Mouse (Mus musculus) T-cell, adult 66 days (primary cell): Measurements from ENCODE around the gene Gm28041. TPM values are rescaled to one million over a fixed set of nuclear protein-coding genes. Genes with fewer than 3 reads are reported as not detected.

Experiments
- total RNA-seq, 2 experiments: library from RNA; stranded (reverse); gene quantifications; 3 replicates in 1 of 2; 4 replicates in 1 of 2; pipeline ENCODE4 v1.2.4; 2023

The Gm28041 gene
- 1 to 10 TPM in 1 of 2 experiments, not detected in 1; 2.4 TPM for total RNA-seq

GRCm38 (mm10) chr13:67375050-67375911, at the start of gene Gm28041, which contains the start of gene Zfp456:
Gene Gm28041, minus strand, starts transcription at chr13:67375733.
Gene Zfp456, minus strand, starts transcription at chr13:67375810.

GRCm38 (mm10) chr13:67421207-67421857, 45.8 kb upstream of the Gm28041 start, which contains the start of gene Zfp459:
Gene Zfp459, minus strand, starts transcription at chr13:67421418.

GRCm38 (mm10) chr13:67399183-67399903, 23.8 kb upstream of the Gm28041 start, which contains the start of gene Zfp429:
Gene Zfp429, minus strand, starts transcription at chr13:67399819.

GRCm38 (mm10) chr13:67360131-67360744, 15.3 kb downstream of the Gm28041 start, which contains the start of the genes Gm28044 and Zfp953:
Gene Gm28044, minus strand, starts transcription at chr13:67360536.
Gene Zfp953, minus strand, starts transcription at chr13:67360605.

GRCm38 (mm10) chr13:67332019-67332724, 43.4 kb downstream of the Gm28041 start, which contains the start of gene Zfp595:
Gene Zfp595, minus strand, starts transcription at chr13:67332570.

GRCm38 (mm10) chr13:67305822-67306672, 69.5 kb downstream of the Gm28041 start, which contains the start of gene Zfp457:
Gene Zfp457, minus strand, starts transcription at chr13:67306485.

Other genes starting within 250 kb of the Gm28041 start
- 1 to 10 TPM; 7.0 to 9.9 TPM for gene Rsl1, start 202.6 kb downstream of the Gm28041 start, total RNA-seq
- 1 to 10 TPM; 2.3 TPM for gene Zfp455, start 181.2 kb downstream of the Gm28041 start, total RNA-seq
- 1 to 10 TPM; 2.8 to 5.4 TPM for gene Zfp458, start 97.3 kb downstream of the Gm28041 start, total RNA-seq
- gene Zfp457, start 69.2 kb downstream of the Gm28041 start, total RNA-seq = 1 to 10 TPM; 2.9 to 5.3 TPM
- 10 to 100 TPM; 16.4 to 18.8 TPM for gene Zfp595, start 43.2 kb downstream of the Gm28041 start, total RNA-seq
- 1 to 10 TPM; 4.1 to 6.4 TPM for gene Gm28044, start 15.2 kb downstream of the Gm28041 start, total RNA-seq
- 10 to 100 TPM in 1 of 2 experiments, 1 to 10 TPM in 1; 8.2 to 10.7 TPM for gene Zfp953, start 15.1 kb downstream of the Gm28041 start, total RNA-seq
- gene Zfp456, start 77 bp upstream of the Gm28041 start, total RNA-seq = 10 to 100 TPM in 1 of 2 experiments, 1 to 10 TPM in 1; 7.7 to 12.5 TPM
- gene Zfp429, start 24.1 kb upstream of the Gm28041 start, total RNA-seq = 10 to 100 TPM; 10.1 to 12.5 TPM
- 1 to 10 TPM; 3.1 to 3.3 TPM for gene Zfp459, start 45.7 kb upstream of the Gm28041 start, total RNA-seq
- 10 to 100 TPM; 12.4 to 14.4 TPM for gene Zfp874a, start 75.9 kb upstream of the Gm28041 start, total RNA-seq
- gene Zfp874b, start 108.5 kb upstream of the Gm28041 start, total RNA-seq = 10 to 100 TPM; 17.1 to 18.3 TPM
- gene Zfp58, start 124.8 kb upstream of the Gm28041 start, total RNA-seq = 10 to 100 TPM; 12.6 to 13.9 TPM
- not detected for gene Gm26965, start 150.4 kb upstream of the Gm28041 start, total RNA-seq
- 10 to 100 TPM; 23.3 to 25.2 TPM for gene Zfp87, start 150.4 kb upstream of the Gm28041 start, total RNA-seq
- 1 to 10 TPM; 8.6 to 9.3 TPM for gene Zfp748, start 178.1 kb upstream of the Gm28041 start, total RNA-seq
- 10 to 100 TPM; 15.6 to 15.8 TPM for gene Zfp729b, start 234.0 kb upstream of the Gm28041 start, total RNA-seq